Mouse (Mus musculus): Measurements from ENCODE around the gene Bag6.

Gene Bag6

GRCm38 (mm10) chr17:35164568-35165450, 29.8 kb downstream of the Bag6 start, which contains the start of gene Prrc2a:
TSS of gene Prrc2a (minus strand) at chr17:35164897.
- ChIA-PET POLR2A (interaction anchor here (0.5 to 24.9 kb wide), 35 partner anchors 7 to 266 kb away, joined by 3 to 561 read pairs (median 6); partner anchors contain the start of genes Ddx39b (in 4 of the 4), Atp6v1g2 (in 2 of the 4), Csnk2b (in 2 of the 4) and D17H6S53E (in 2 of the 4)), CTCF (interaction anchor here in 1 of 4 experiments (0.5 to 10.1 kb wide), 4 partner anchors 70 to 1144 kb away, joined by 3 to 161 read pairs (median 7); partner anchors contain the start of genes Atp6v1g2 and Nfkbil1)

GRCm38 (mm10) chr17:35165451-35166155, 30.6 kb downstream of the Bag6 start:
- CTCF ChIA-PET, result interaction anchor here in 2 of 4 experiments (0.5 to 10.1 kb wide), 6 partner anchors 57 to 270 kb away, joined by 3 to 161 read pairs (median 5); partner anchors contain the start of genes Atp6v1g2 (in 1 of the 2) and Nfkbil1 (in 1 of the 2)
- POLR2A ChIA-PET, result interaction anchor here in 3 of 4 experiments (0.7 to 24.9 kb wide), 14 partner anchors 9 to 215 kb away, joined by 3 to 561 read pairs (median 8); partner anchors contain the start of genes D17H6S53E (in 2 of the 3), Ddx39b (in 2 of the 3), Atp6v1g2 (in 1 of the 3) and Csnk2b (in 1 of the 3)

- POLR2A ChIA-PET, result interaction anchor here (0.6 to 24.9 kb wide), 39 partner anchors 12 to 251 kb away, joined by 3 to 561 read pairs (median 4); partner anchors contain the start of genes Ddx39b (in 3 of the 4), Tnf (in 2 of the 4), Abhd16a (in 1 of the 4) and Atp6v1g2 (in 1 of the 4)
- CTCF ChIA-PET, result interaction anchor here (0.5 to 10.1 kb wide), 93 partner anchors 10 to 1142 kb away, joined by 3 to 161 read pairs (median 4); partner anchors contain the start of genes Atp6v1g2 (in 3 of the 4), Nfkbil1 (in 3 of the 4), D17H6S53E (in 2 of the 4) and Ddx39b (in 2 of the 4)
Observed at GRCm38 (mm10) chr17:35166352-35167035, 31.5 kb downstream of the Bag6 start.

- CTCF ChIA-PET, result interaction anchor here (0.6 to 10.1 kb wide), 31 partner anchors 8 to 244 kb away, joined by 3 to 161 read pairs (median 6); partner anchors contain the start of genes Atp6v1g2 (in 2 of the 4), Nfkbil1 (in 2 of the 4), Aif1 (in 1 of the 4) and Csnk2b (in 1 of the 4)
- POLR2A ChIA-PET, result interaction anchor here in 3 of 4 experiments (0.5 to 24.9 kb wide), 19 partner anchors 17 to 229 kb away, joined by 3 to 561 read pairs (median 4); partner anchors contain the start of genes Ddx39b (in 3 of the 3) and Atp6v1g2 (in 1 of the 3)
Observed at GRCm38 (mm10) chr17:35167794-35168193, 32.8 kb downstream of the Bag6 start.

GRCm38 (mm10) chr17:35168541-35169207, 33.7 kb downstream of the Bag6 start:
- POLR2A ChIA-PET, result interaction anchor here (0.5 to 24.9 kb wide), 57 partner anchors 9 to 1834 kb away, joined by 3 to 441 read pairs (median 3); partner anchors contain the start of genes Ddx39b (in 3 of the 4), Atp6v1g2 (in 1 of the 4), Csnk2b (in 1 of the 4) and Gm16181 (in 1 of the 4)

GRCm38 (mm10) chr17:35172445-35173234, 37.7 kb downstream of the Bag6 start:
- ChIA-PET POLR2A (interaction anchor here in 3 of 4 experiments (0.5 to 24.9 kb wide), 13 partner anchors 10 to 330 kb away, joined by 3 to 396 read pairs (median 4); partner anchors contain the start of genes Ddx39b (in 2 of the 3), Apom (in 1 of the 3) and Gpank1 (in 1 of the 3)), CTCF (interaction anchor here (0.6 to 10.1 kb wide), 13 partner anchors 16 to 457 kb away, joined by 3 to 161 read pairs (median 3); partner anchors contain the start of genes Atp6v1g2 (in 1 of the 4) and Nfkbil1 (in 1 of the 4))

More at GRCm38 (mm10) chr17:35168541-35169207, 33.7 kb downstream of the Bag6 start:
- CTCF ChIA-PET, result interaction anchor here (0.5 to 10.1 kb wide), 187 partner anchors 8 to 1671 kb away, joined by 3 to 161 read pairs (median 5); partner anchors contain the start of genes Gm16181 (in 4 of the 4), Nfkbil1 (in 4 of the 4), Atp6v1g2 (in 3 of the 4) and D17H6S53E (in 3 of the 4)

- ChIA-PET POLR2A (interaction anchor here in 3 of 4 experiments (0.8 to 24.9 kb wide), 12 partner anchors 10 to 223 kb away, joined by 3 to 396 read pairs (median 4); partner anchors contain the start of genes Ddx39b (in 2 of the 3), Apom (in 1 of the 3), D17H6S53E (in 1 of the 3) and Tnf (in 1 of the 3)), CTCF (interaction anchor here in 3 of 4 experiments (0.6 to 10.1 kb wide), 6 partner anchors 16 to 151 kb away, joined by 3 to 161 read pairs (median 3); partner anchors contain the start of genes Atp6v1g2 (in 1 of the 3) and Nfkbil1 (in 1 of the 3))
Observed at GRCm38 (mm10) chr17:35173329-35173728, 38.4 kb downstream of the Bag6 start.

GRCm38 (mm10) chr17:35174201-35174977, 39.4 kb downstream of the Bag6 start:
- POLR2A ChIA-PET, result interaction anchor here in 3 of 4 experiments (0.6 to 24.9 kb wide), 14 partner anchors 9 to 1489 kb away, joined by 3 to 396 read pairs (median 4); partner anchors contain the start of genes Ddx39b (in 2 of the 3), D17H6S53E (in 1 of the 3) and Tnf (in 1 of the 3)
- CTCF ChIA-PET, result interaction anchor here (0.5 to 10.1 kb wide), 9 partner anchors 17 to 152 kb away, joined by 3 to 161 read pairs (median 3); partner anchors contain the start of genes Apom (in 1 of the 4), Atp6v1g2 (in 1 of the 4), Ddx39b (in 1 of the 4) and Nfkbil1 (in 1 of the 4)

- POLR2A ChIA-PET, result no interaction called here
Observed at GRCm38 (mm10) chr17:35175382-35175781, 40.4 kb downstream of the Bag6 start.

GRCm38 (mm10) chr17:35175968-35176367, 41.0 kb downstream of the Bag6 start, which contains the start of gene Aif1:
TSS of gene Aif1 (minus strand) at chr17:35176068.
- ChIA-PET CTCF (interaction anchor here in 1 of 4 experiments (1.0 kb wide), 1 partner anchor 9 kb away, joined by 4 read pairs; no protein-coding TSS in a partner anchor), POLR2A (interaction anchor here in 1 of 4 experiments (1.1 kb wide), 1 partner anchor 57 kb away, joined by 3 read pairs; no protein-coding TSS in a partner anchor)

More at GRCm38 (mm10) chr17:35175382-35175781, 40.4 kb downstream of the Bag6 start:
- CTCF ChIA-PET, result no interaction called here

GRCm38 (mm10) chr17:35178528-35178927, 43.5 kb downstream of the Bag6 start:
- ChIA-PET POLR2A (interaction anchor here (0.5 to 1.5 kb wide), 24 partner anchors 10 to 229 kb away, joined by 3 to 9 read pairs (median 4); partner anchors contain the start of genes Ddx39b (in 3 of the 4), Nfkbil1 (in 1 of the 4) and Tnf (in 1 of the 4)), CTCF (interaction anchor here (0.5 to 3.6 kb wide), 46 partner anchors 8 to 331 kb away, joined by 3 to 33 read pairs (median 4); partner anchors contain the start of genes Atp6v1g2 (in 3 of the 4), Gm16181 (in 2 of the 4), D17H6S53E (in 1 of the 4) and Ddx39b (in 1 of the 4))

GRCm38 (mm10) chr17:35180093-35180492, 45.1 kb downstream of the Bag6 start:
- ChIA-PET POLR2A (interaction anchor here in 1 of 4 experiments (1.1 kb wide), 1 partner anchor 68 kb away, joined by 3 read pairs; no protein-coding TSS in a partner anchor), CTCF (interaction anchor here in 3 of 4 experiments (1.0 to 3.6 kb wide), 4 partner anchors 11 to 53 kb away, joined by 3 to 15 read pairs (median 6); partner anchors contain the start of gene Atp6v1g2 (in 1 of the 3))
